Mouse (Mus musculus) embryonic fibroblast, embryonic 13.5 days (primary cell): ENCODE measurements around the gene Gm10153. TPM values are rescaled to one million over a fixed set of nuclear protein-coding genes. Genes with fewer than 3 reads are reported as not detected.
"Not testable (repeated sequence)": the region's sequence is repeated elsewhere in the genome, so short reads cannot be mapped to it uniquely, and the experiment has no call there.

Experiments
- H3K27ac ChIP-seq: 2 replicates; pipeline ENCODE4 v1.5.1; 2012; ENCODE audit warnings: low read length, control low read depth, inconsistent platforms; ENCODE audit not compliant: insufficient read depth
- H3K4me1 ChIP-seq: 2 replicates; pipeline ENCODE4 v1.6.1; 2011; ENCODE audit warnings: low read length; ENCODE audit not compliant: control insufficient read depth, insufficient read depth
- H3K4me3 ChIP-seq: 2 replicates; pipeline ENCODE4 v1.5.1; 2011; ENCODE audit warnings: mild to moderate bottlenecking, control low read depth, low read length; ENCODE audit not compliant: insufficient read depth
- CTCF ChIP-seq: IDR thresholded peaks from 2 replicates; pipeline ENCODE4 v1.5.1; 2011; ENCODE audit warnings: mild to moderate bottlenecking, control low read depth, low read length, moderate library complexity, borderline replicate concordance; ENCODE audit not compliant: insufficient read depth
- POLR2A ChIP-seq: IDR thresholded peaks from 2 replicates; pipeline ENCODE4 v1.6.1; 2011; ENCODE audit warnings: low read depth, mild to moderate bottlenecking, control low read depth, low read length, moderate library complexity
- polyA plus RNA-seq: library from polyadenylated mRNA; stranded (reverse); fragments of >200 nt; gene quantifications from 2 replicates; pipeline ENCODE4 v1.2.4, GENCODE M21; 2011; ENCODE audit warnings: low read depth; ENCODE audit not compliant: missing spikeins, insufficient read length

Gm10153 gene
- polyA plus RNA-seq, 1 experiment, result not detected

DNA sequence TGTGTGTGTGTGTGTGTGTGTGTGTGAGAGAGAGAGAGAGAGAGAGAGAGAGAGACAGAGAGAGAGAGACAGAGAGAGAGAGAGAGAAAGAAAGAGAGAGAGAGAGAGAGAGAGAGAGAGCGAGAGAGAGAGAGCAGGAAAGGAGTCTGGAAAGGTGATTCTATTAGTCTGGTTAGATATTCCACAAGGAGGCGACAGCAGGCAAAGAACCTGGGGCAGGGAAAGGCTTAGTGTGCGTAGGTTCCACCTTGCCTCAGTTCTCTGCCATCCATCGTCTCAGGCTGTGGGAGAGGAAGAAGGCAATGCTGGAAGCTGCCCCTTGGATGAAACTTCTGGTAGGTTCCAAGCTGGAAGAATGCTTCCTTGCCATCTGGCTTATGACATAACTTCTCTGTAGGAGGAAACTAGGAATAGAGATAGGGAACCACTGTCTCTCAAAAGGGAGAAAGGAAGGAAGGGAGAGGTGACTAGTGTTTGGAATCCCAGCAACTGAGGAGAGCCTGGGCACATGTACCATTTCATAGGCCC lies 44.7 kb downstream of the Gm10153 start:
- Histone ChIP-seq H3K4me3 (no peak overlapping the region), H3K4me1 (no peaks in the 10 kb centered on the region), H3K27ac (no peak overlapping the region)
- no peak for TF ChIP-seq POLR2A
- TF ChIP-seq CTCF, result no peak

DNA sequence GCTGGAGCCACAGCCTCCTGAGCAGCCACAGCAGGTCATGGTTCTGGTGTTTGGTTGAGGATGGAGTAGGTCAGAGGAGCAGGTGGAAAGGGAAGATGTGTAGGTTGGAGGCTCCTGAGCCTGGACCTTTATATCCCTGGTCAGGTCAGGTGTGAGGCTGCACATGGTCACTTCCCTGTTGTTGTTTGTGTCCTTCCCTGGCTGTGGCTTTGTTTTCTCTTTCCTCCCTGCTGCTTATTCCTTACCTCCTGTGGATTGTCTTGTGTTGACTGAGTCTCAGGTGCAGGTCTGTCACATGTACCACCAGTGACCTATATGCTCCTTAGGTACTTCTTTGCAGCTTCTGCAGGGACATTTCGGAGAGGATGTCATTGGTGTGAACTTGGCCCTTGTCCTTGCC lies 45.7 kb downstream of the Gm10153 start, which contains the start of gene Gm45337:
Gene Gm45337 (minus strand): TSS at position 101 of the 400 bp plus-strand sequence.
- H3K4me3 ChIP-seq, result no peak within 1 kb of the TSS
- no peak within 1 kb of the TSS for H3K27ac ChIP-seq
- no peaks in the 10 kb centered on the region for H3K4me1 ChIP-seq
- TF ChIP-seq CTCF (no peak), POLR2A (no peak)

- H3K4me1 ChIP-seq, H3K4me3 ChIP-seq, H3K27ac ChIP-seq: not testable (repeated sequence)
Measured at GRCm38 (mm10) chr7:142143506-142144010, 46.6 kb downstream of the Gm10153 start.

DNA sequence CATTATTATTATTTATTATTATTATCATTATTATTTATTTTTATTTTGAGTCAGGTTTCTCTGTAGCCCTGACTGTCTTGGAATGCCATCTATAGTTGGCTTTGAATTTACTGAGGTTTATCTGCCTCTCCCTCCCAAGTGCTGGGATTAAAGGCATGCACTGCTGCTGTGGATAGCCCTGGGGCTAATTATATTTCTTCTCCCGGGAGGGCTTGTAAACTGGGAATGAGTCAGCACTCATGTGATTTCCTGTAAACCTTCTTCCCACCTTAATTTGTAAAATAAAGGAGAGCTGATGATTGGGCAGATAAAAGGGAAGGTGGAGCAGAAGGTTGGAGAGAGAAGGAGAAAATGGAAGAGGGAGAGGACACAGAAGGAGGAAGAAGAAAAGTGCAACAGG lies 49.5 kb downstream of the Gm10153 start:
- H3K27ac ChIP-seq, result no peak overlapping the region
- H3K4me1 ChIP-seq, result no peaks in the 10 kb centered on the region
- H3K4me3 ChIP-seq, result no peak overlapping the region
- TF ChIP-seq CTCF (no peak), POLR2A (no peak)

Other genes with a start within 250 kb of the Gm10153 start
- not detected in 2 replicates for gene Brsk2, start 240.6 kb downstream of the Gm10153 start, polyA plus RNA-seq
- 15.2 and 15.9 TPM in 2 replicates for gene Mob2, start 129.3 kb downstream of the Gm10153 start, polyA plus RNA-seq
- gene Dusp8, start 94.5 kb downstream of the Gm10153 start, polyA plus RNA-seq, result 5.1 and 5.4 TPM in 2 replicates
- not detected in 2 replicates for gene Gm45618, start 69.7 kb downstream of the Gm10153 start, polyA plus RNA-seq
- not detected in 2 replicates for gene Gm39115, start 54.4 kb downstream of the Gm10153 start, polyA plus RNA-seq
- not detected in 2 replicates for gene Gm45337, start 45.8 kb downstream of the Gm10153 start, polyA plus RNA-seq
- not detected in 2 replicates for gene Gm29735, start 33.3 kb downstream of the Gm10153 start, polyA plus RNA-seq
- gene Gm4553, start 24.6 kb downstream of the Gm10153 start, polyA plus RNA-seq, result not detected in 2 replicates
- gene Krtap5-2, start 14.4 kb downstream of the Gm10153 start, polyA plus RNA-seq, result not detected in 2 replicates
- gene Krtap5-3, start 11.0 kb upstream of the Gm10153 start, polyA plus RNA-seq, result not detected in 2 replicates
- not detected in 2 replicates for gene Gm7579, start 21.5 kb upstream of the Gm10153 start, polyA plus RNA-seq
- gene Krtap5-5, start 39.6 kb upstream of the Gm10153 start, polyA plus RNA-seq, result not detected in 2 replicates
- not detected in 2 replicates for gene Gm40460, start 50.7 kb upstream of the Gm10153 start, polyA plus RNA-seq
- not detected in 2 replicates for gene Gm2431, start 68.0 kb upstream of the Gm10153 start, polyA plus RNA-seq
- gene Gm4559, start 84.0 kb upstream of the Gm10153 start, polyA plus RNA-seq, result not detected in 2 replicates
- not detected in 2 replicates for gene Krtap5-1, start 106.7 kb upstream of the Gm10153 start, polyA plus RNA-seq
- not detected in 2 replicates for gene Krtap5-4, start 113.2 kb upstream of the Gm10153 start, polyA plus RNA-seq
- 6.0 and 6.5 TPM in 2 replicates for gene Ifitm10, start 183.4 kb upstream of the Gm10153 start, polyA plus RNA-seq
- gene Gm49369, start 192.3 kb upstream of the Gm10153 start, polyA plus RNA-seq, result not detected in 2 replicates
- gene Ctsd, start 197.6 kb upstream of the Gm10153 start, polyA plus RNA-seq, result 617 and 890 TPM in 2 replicates
- gene Syt8, start 244.5 kb upstream of the Gm10153 start, polyA plus RNA-seq, result 1.3 and 2.4 TPM in 2 replicates